In the genomic region with DNA sequence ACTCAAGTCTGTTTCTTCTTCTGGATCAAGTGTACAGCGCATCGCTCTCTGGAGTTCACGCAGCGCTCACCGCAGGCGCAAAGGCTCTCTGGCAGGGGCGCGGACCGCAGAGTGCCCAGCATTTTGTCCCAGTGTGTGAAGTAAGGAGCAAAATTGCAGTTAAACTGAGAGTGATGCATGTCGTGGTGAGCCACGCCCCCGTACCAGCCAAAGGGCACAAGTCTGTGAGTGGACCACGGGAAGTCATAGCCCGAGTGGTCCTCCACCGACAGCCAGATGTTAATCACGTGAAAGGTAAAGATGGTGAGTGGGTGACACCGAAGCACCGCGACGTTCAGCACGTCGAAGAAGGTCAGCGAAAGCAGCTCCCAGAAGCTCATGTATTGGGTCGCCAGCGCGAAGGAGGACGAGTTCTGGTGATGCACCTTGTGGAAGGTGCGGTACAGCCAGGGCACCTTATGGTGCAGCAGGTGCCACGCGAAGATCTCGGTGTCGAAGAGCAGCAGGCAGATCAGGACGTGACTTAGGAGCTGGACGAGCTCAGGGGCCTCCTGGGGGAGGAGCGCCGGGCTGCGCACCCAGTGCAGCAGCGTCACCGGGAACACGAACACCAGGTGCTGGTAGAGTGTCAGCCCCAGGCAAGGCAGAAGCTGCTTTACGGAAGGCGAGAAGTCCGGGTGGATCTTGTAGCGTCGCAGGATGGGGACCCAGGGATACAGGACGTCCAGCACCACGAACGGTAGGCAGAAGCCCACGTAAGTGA, we compare ENCODE assay signal across 8 mouse cellular contexts. TPM values are rescaled to one million over a fixed set of nuclear protein-coding genes. Genes with fewer than 3 reads are reported as not detected.
DNase-seq lines count a peak whose midpoint lies in the region; ATAC-seq and TF ChIP-seq lines count a peak whose summit lies in the region.

No protein-coding gene starts in this region.

- no peak for DNase-seq in kidney, adult 2 months
- no peak for DNase-seq in kidney, adult 8-10 months
- peak; percentile 12 for DNase-seq in Muller cell, postnatal 12 days (ENCODE audit: inconsistent ontology term)
- peak; percentile 41 for DNase-seq in embryonic facial prominence, embryonic 14.5 days (ENCODE audit: low spot score)
- DNase-seq in retina, embryonic 14.5 days (ENCODE audit: low spot score), result peak; percentile 24
- DNase-seq in yolk sac, embryonic 10.5 days (ENCODE audit: low spot score), result no peak

- H3K4me1 ChIP-seq in kidney, adult 2 months (ENCODE audit: control insufficient read depth, insufficient read depth, low read length), result no peaks in the 10 kb centered on the region
- peaks cover 15% of the 10 kb centered on the region; the same call in 1 of the 2 replicates for H3K4me1 ChIP-seq in embryonic facial prominence, embryonic 14.5 days (ENCODE audit: control insufficient read depth, insufficient read depth, low read length)
- peaks cover 17% of the 10 kb centered on the region for H3K4me1 ChIP-seq in hindbrain, embryonic 15.5 days (replicated peaks)
- peaks cover 12% of the 10 kb centered on the region for H3K4me1 ChIP-seq in lung, embryonic 16.5 days (replicated peaks; ENCODE audit: control insufficient read depth, insufficient read depth, low read length)

- no peaks in the 10 kb centered on the region for H3K9me3 ChIP-seq in embryonic facial prominence, embryonic 14.5 days (ENCODE audit: control insufficient read depth, low read length)
- H3K9me3 ChIP-seq in hindbrain, embryonic 15.5 days, result no peaks in the 10 kb centered on the region
- no peaks in the 10 kb centered on the region for H3K9me3 ChIP-seq in lung, embryonic 16.5 days (ENCODE audit: control insufficient read depth, low read length)

- H3K9ac ChIP-seq in embryonic facial prominence, embryonic 14.5 days (ENCODE audit: low read depth, low read length), result peak overlapping the region; percentile 59
- peak overlapping the region; percentile 34 for H3K9ac ChIP-seq in hindbrain, embryonic 15.5 days
- peak overlapping the region; percentile 60 for H3K9ac ChIP-seq in lung, embryonic 16.5 days (ENCODE audit: low read length)

- no peaks in the 10 kb centered on the region for H3K36me3 ChIP-seq in kidney, adult 2 months (ENCODE audit: control insufficient read depth, insufficient read depth, low read length)
- no peaks in the 10 kb centered on the region for H3K36me3 ChIP-seq in embryonic facial prominence, embryonic 14.5 days (ENCODE audit: control insufficient read depth, insufficient read depth, low read length)
- H3K36me3 ChIP-seq in hindbrain, embryonic 15.5 days, result no peaks in the 10 kb centered on the region
- H3K36me3 ChIP-seq in lung, embryonic 16.5 days (ENCODE audit: control insufficient read depth, insufficient read depth, low read length), result no peaks in the 10 kb centered on the region

- peak overlapping the region; percentile 95 for H3K4me2 ChIP-seq in embryonic facial prominence, embryonic 14.5 days (ENCODE audit: low read depth, low read length)
- peak overlapping the region; percentile 86 for H3K4me2 ChIP-seq in hindbrain, embryonic 15.5 days
- H3K4me2 ChIP-seq in lung, embryonic 16.5 days (ENCODE audit: low read depth, low read length), result peak overlapping the region; percentile 99

- H3K27me3 ChIP-seq in kidney, adult 2 months (replicated peaks; ENCODE audit: control insufficient read depth, insufficient read depth, low read length), result no peaks in the 10 kb centered on the region
- peaks cover 40% of the 10 kb centered on the region for H3K27me3 ChIP-seq in embryonic facial prominence, embryonic 14.5 days (replicated peaks; ENCODE audit: control insufficient read depth, insufficient read depth, low read length)
- peaks cover 24% of the 10 kb centered on the region for H3K27me3 ChIP-seq in hindbrain, embryonic 15.5 days
- H3K27me3 ChIP-seq in lung, embryonic 16.5 days (ENCODE audit: control insufficient read depth, insufficient read depth, low read depth, low read length), result peaks cover 18% of the 10 kb centered on the region

- H3K4me3 ChIP-seq in kidney, adult 2 months (ENCODE audit: insufficient read depth, low read depth, low read length), result peak overlapping the region; percentile 62
- peak overlapping the region; percentile 56 for H3K4me3 ChIP-seq in embryonic facial prominence, embryonic 14.5 days (ENCODE audit: low read depth, low read length)
- H3K4me3 ChIP-seq in hindbrain, embryonic 15.5 days, result peak overlapping the region; percentile 52
- H3K4me3 ChIP-seq in lung, embryonic 16.5 days (ENCODE audit: low read length), result peak overlapping the region; percentile 63

- 6% methylated on average over 49 of the region's 49 CpGs for WGBS in kidney, adult 2 months
- 4% methylated on average over 49 of the region's 49 CpGs for WGBS in embryonic facial prominence, embryonic 14.5 days
- WGBS in hindbrain, embryonic 15.5 days, result 6% methylated on average over 49 of the region's 49 CpGs
- 5% methylated on average over 49 of the region's 49 CpGs for WGBS in lung, embryonic 16.5 days

- no peak for TF ChIP-seq POLR2A in kidney, adult 2 months (IDR thresholded peaks at IDR 0.05; ENCODE audit: low read depth, low read length)

- H3K27ac ChIP-seq in kidney, adult 2 months (ENCODE audit: insufficient read depth, low read depth, low read length), result peak overlapping the region; percentile 7; the same call in 1 of the 2 replicates
- H3K27ac ChIP-seq in embryonic facial prominence, embryonic 14.5 days (replicated peaks; ENCODE audit: low read depth, low read length), result no peak overlapping the region
- no peak overlapping the region for H3K27ac ChIP-seq in hindbrain, embryonic 15.5 days (replicated peaks)
- no peak overlapping the region for H3K27ac ChIP-seq in lung, embryonic 16.5 days (ENCODE audit: low read length)

- ATAC-seq in embryonic facial prominence, embryonic 14.5 days (ENCODE audit: low read depth), result peak; percentile 67
- ATAC-seq in hindbrain, embryonic 15.5 days (ENCODE audit: low FRiP score, low read depth), result peak; percentile 83
- ATAC-seq in lung, embryonic 16.5 days (ENCODE audit: low read depth), result peak; percentile 34

- no peak for TF ChIP-seq CTCF in kidney, adult 2 months (conservative IDR thresholded peaks at IDR 0.05; ENCODE audit: insufficient read depth, insufficient read length, low read depth, low read length)

RNA-seq across cellular contexts. Expression of a gene that starts 0.6 kb away (rescaled TPM):
- polyA plus RNA-seq in kidney, adult 2 months (2012; rRNA removed), result 7.8 and 11.3 TPM in 2 replicates
- 7.3 and 11.5 TPM in 2 replicates for polyA plus RNA-seq in embryonic facial prominence, embryonic 14.5 days (2014; fragmentation: Nextera tagmentation; extraction: Ambion mirVana)
- polyA plus RNA-seq in hindbrain, embryonic 15.5 days (2015; fragmentation: Nextera tagmentation; extraction: Ambion mirVana), result 0.51 and 0.56 TPM in 2 replicates
- polyA plus RNA-seq in lung, embryonic 16.5 days (2015; fragmentation: Nextera tagmentation; extraction: Ambion mirVana), result 0.26 and 0.89 TPM in 2 replicates

RNA-seq across cellular contexts. Expression of a gene that starts 52.9 kb away (rescaled TPM):
- polyA plus RNA-seq in kidney, adult 2 months (2012; rRNA removed), result 210 and 240 TPM in 2 replicates
- polyA plus RNA-seq in embryonic facial prominence, embryonic 14.5 days (2014; fragmentation: Nextera tagmentation; extraction: Ambion mirVana), result 46.3 and 49.5 TPM in 2 replicates
- polyA plus RNA-seq in hindbrain, embryonic 15.5 days (2015; fragmentation: Nextera tagmentation; extraction: Ambion mirVana), result 22.1 and 22.9 TPM in 2 replicates
- polyA plus RNA-seq in lung, embryonic 16.5 days (2015; fragmentation: Nextera tagmentation; extraction: Ambion mirVana), result 52.6 and 53.5 TPM in 2 replicates

Comparison
In these comparisons a context has a peak if more than half of its experiments do, and no peak if none do; other contexts are left out.
1. DNase-seq: peak in Muller cell, postnatal 12 days (single experiment), embryonic facial prominence, embryonic 14.5 days (single experiment) and retina, embryonic 14.5 days (single experiment); none in kidney, adult 2 months (single experiment), kidney, adult 8-10 months (0 of 2) and yolk sac, embryonic 10.5 days (single experiment).
2. Peak in every context shown above with its lines, with median percentiles within 50 percentile points of each other: H3K4me3 ChIP-seq, ATAC-seq, H3K4me2 ChIP-seq and H3K9ac ChIP-seq.